Mouse (Mus musculus) myocyte (in vitro differentiated cells): ENCODE measurements around the gene Gk5. TPM values are rescaled to one million over a fixed set of nuclear protein-coding genes. Genes with fewer than 3 reads are reported as not detected.

ENCODE experiments used
- H3K27me3 ChIP-seq: one replicate; pipeline ENCODE4 v1.6.1; 2011; ENCODE audit not compliant: control insufficient read depth, insufficient read depth, insufficient read length
- H3K36me3 ChIP-seq: one replicate; pipeline ENCODE4 v1.6.1; 2011; ENCODE audit not compliant: control insufficient read depth, insufficient read depth
- H3K4me2 ChIP-seq: one replicate; pipeline ENCODE4 v1.6.1; 2011; ENCODE audit warnings: low read depth, control low read depth
- H3K4me3 ChIP-seq: one replicate; pipeline ENCODE4 v1.5.1; 2011; ENCODE audit warnings: mild to moderate bottlenecking, control low read depth, moderate library complexity
- H3K79me2 ChIP-seq: one replicate; pipeline ENCODE4 v1.6.1; 2011; ENCODE audit not compliant: control insufficient read depth, insufficient read depth
- H3ac ChIP-seq: one replicate; pipeline ENCODE4 v1.6.1; 2011; ENCODE audit not compliant: control insufficient read depth, insufficient read length
- CEBPB ChIP-seq: IDR thresholded peaks from 2 replicates; pipeline ENCODE4 v1.6.1; 2011; ENCODE audit warnings: mild to moderate bottlenecking, moderate library complexity; ENCODE audit not compliant: poor library complexity, insufficient read depth, severe bottlenecking
- E2F4 ChIP-seq: IDR thresholded peaks from one replicate; pipeline ENCODE4 v1.6.1; 2011; ENCODE audit warnings: mild to moderate bottlenecking, control low read depth, moderate library complexity; ENCODE audit not compliant: insufficient read depth
- MAX ChIP-seq: IDR thresholded peaks from one replicate; pipeline ENCODE4 v1.6.1; 2011; ENCODE audit warnings: low read depth, mild to moderate bottlenecking, control low read depth
- MYOD1 ChIP-seq, 3 experiments: IDR thresholded peaks; one replicate each; pipeline ENCODE4 v1.6.1; 2011; ENCODE audit warnings: control low read depth in 2 of 3, low read depth in 2 of 3, mild to moderate bottlenecking in 2 of 3, moderate library complexity in 1 of 3; ENCODE audit not compliant: insufficient read length in 2 of 3, control insufficient read depth in 1 of 3
- MYOG ChIP-seq, 3 experiments: IDR thresholded peaks; one replicate each; pipeline ENCODE4 v1.6.1; 2011; ENCODE audit warnings: control low read depth in 2 of 3, low read depth in 2 of 3, mild to moderate bottlenecking in 2 of 3; ENCODE audit not compliant: insufficient read length in 2 of 3, control insufficient read depth in 1 of 3, insufficient read depth in 1 of 3
- POLR2A ChIP-seq: IDR thresholded peaks from one replicate; pipeline ENCODE4 v1.6.1; 2011; ENCODE audit warnings: low read depth, mild to moderate bottlenecking, control low read depth, moderate library complexity; ENCODE audit not compliant: insufficient read length
- POLR2AphosphoS2 ChIP-seq: IDR thresholded peaks from one replicate; pipeline ENCODE4 v1.6.1; 2011; ENCODE audit warnings: low read depth, control low read depth; ENCODE audit not compliant: insufficient read length
- REST ChIP-seq: IDR thresholded peaks from one replicate; pipeline ENCODE4 v1.6.1; 2011; ENCODE audit warnings: mild to moderate bottlenecking, control low read depth, moderate library complexity; ENCODE audit not compliant: insufficient read depth, insufficient read length
- SRF ChIP-seq: IDR thresholded peaks from one replicate; pipeline ENCODE4 v1.6.1; 2011; ENCODE audit warnings: low read depth; ENCODE audit not compliant: control insufficient read depth, insufficient read length
- TCF12 ChIP-seq: IDR thresholded peaks from one replicate; pipeline ENCODE4 v1.6.1; 2011; ENCODE audit warnings: mild to moderate bottlenecking, control low read depth; ENCODE audit not compliant: poor library complexity, insufficient read depth, severe bottlenecking
- TCF3 ChIP-seq: IDR thresholded peaks from one replicate; pipeline ENCODE4 v1.6.1; 2011; ENCODE audit warnings: low read depth, control low read depth; ENCODE audit not compliant: insufficient read length
- USF1 ChIP-seq: IDR thresholded peaks from one replicate; pipeline ENCODE4 v1.6.1; 2011; ENCODE audit warnings: low read depth, mild to moderate bottlenecking, control low read depth, moderate library complexity
- polyA plus RNA-seq: library from polyadenylated mRNA; unstranded; fragments of >200 nt; fragmentation: generic; extraction: Trizol; gene quantifications from one replicate; pipeline ENCODE4 v1.2.1, GENCODE M21; 2012; ENCODE audit warnings: missing spikeins

Gk5 gene
- polyA plus RNA-seq, 1 experiment = 0.82 TPM

DNA sequence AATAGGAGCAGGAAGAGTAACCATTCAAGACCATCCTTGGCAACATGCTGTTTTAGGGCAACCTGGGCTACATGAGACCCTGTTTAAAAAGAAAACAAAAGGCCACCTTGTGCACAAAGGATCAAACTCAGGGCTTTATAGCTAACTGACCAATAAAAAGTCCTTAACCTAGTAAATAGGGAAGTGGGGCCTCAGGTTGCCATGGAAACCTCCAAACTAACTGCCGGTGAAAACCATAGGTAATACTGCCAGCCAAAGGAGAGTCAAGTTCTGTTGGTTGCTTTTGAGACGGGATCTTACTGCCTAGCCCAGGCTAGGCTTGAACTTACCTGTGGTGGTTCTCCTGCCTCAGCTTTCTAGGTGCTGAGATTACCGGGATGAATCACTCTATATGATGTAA is 51.4 kb downstream of the Gk5 start:
- no peak overlapping the region for H3K4me2 ChIP-seq

DNA sequence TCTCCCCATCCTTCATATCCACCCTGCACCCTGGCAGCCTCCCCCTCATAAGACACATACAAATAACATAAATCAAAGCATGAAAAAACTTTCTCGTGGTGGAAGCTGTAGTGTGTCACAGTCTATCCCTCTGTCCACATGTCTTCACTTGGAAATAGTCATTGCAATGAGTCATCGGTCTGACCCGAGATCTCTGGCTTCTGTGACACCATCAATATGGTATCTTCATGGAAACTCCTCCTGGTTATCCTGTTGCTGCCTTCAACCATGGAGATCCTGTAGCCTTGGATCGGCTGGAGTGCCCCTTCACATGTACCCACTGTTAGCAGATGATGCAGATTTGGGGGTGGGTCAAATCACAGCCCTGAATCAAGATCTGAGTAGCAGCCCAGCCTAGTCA is 65.7 kb downstream of the Gk5 start:
- no peaks in the 10 kb centered on the region for H3K27me3 ChIP-seq
- no peaks in the 10 kb centered on the region for H3K36me3 ChIP-seq
- H3K4me3 ChIP-seq = no peak overlapping the region
- H3ac ChIP-seq = no peak overlapping the region
- TF ChIP-seq SRF = no peak
- no peak for TF ChIP-seq MAX
- no peak for TF ChIP-seq POLR2AphosphoS2
- TF ChIP-seq REST = no peak
- no peak for TF ChIP-seq E2F4
- no peak for TF ChIP-seq CEBPB
- TF ChIP-seq POLR2A = no peak
- no peak for TF ChIP-seq TCF12
- TF ChIP-seq USF1 = no peak
- TF ChIP-seq TCF3 = no peak
- no peak for TF ChIP-seq MYOD1 (IDR thresholded peaks at IDR 0.05; ENCODE audit: control insufficient read depth in 1 of 3, insufficient read length in 2 of 3, low read depth in 2 of 3)
- no peak for TF ChIP-seq MYOG (IDR thresholded peaks at IDR 0.05; ENCODE audit: control insufficient read depth in 1 of 3, insufficient read depth in 1 of 3, insufficient read length in 2 of 3, low read depth in 2 of 3)
- no peak overlapping the region for H3K4me2 ChIP-seq
- H3K79me2 ChIP-seq = no peaks in the 10 kb centered on the region

More for the DNA sequence above, 51.4 kb downstream of the Gk5 start:
- Histone ChIP-seq H3K79me2 (no peaks in the 10 kb centered on the region), H3K4me3 (no peak overlapping the region), H3ac (no peak overlapping the region), H3K27me3 (no peaks in the 10 kb centered on the region), H3K36me3 (no peaks in the 10 kb centered on the region)
- TF ChIP-seq TCF12 (no peak), POLR2A (no peak), SRF (no peak), POLR2AphosphoS2 (no peak), CEBPB (no peak)

- Histone ChIP-seq H3K79me2 (no peaks in the 10 kb centered on the region), H3K36me3 (no peaks in the 10 kb centered on the region), H3K4me2 (no peak overlapping the region), H3K4me3 (no peak overlapping the region), H3K27me3 (no peaks in the 10 kb centered on the region), H3ac (no peak overlapping the region)
- TF ChIP-seq MAX (no peak), POLR2AphosphoS2 (no peak), MYOG (IDR thresholded peaks at IDR 0.05; ENCODE audit: control insufficient read depth in 1 of 3, insufficient read depth in 1 of 3, insufficient read length in 2 of 3, low read depth in 2 of 3) (no peak), POLR2A (no peak), MYOD1 (IDR thresholded peaks at IDR 0.05; ENCODE audit: control insufficient read depth in 1 of 3, insufficient read length in 2 of 3, low read depth in 2 of 3) (no peak), REST (no peak), SRF (no peak), TCF3 (no peak), USF1 (no peak), CEBPB (no peak), E2F4 (no peak), TCF12 (no peak)
These were observed 67.5 kb downstream of the Gk5 start for GRCm38 (mm10) chr9:96186701-96187100.

DNA sequence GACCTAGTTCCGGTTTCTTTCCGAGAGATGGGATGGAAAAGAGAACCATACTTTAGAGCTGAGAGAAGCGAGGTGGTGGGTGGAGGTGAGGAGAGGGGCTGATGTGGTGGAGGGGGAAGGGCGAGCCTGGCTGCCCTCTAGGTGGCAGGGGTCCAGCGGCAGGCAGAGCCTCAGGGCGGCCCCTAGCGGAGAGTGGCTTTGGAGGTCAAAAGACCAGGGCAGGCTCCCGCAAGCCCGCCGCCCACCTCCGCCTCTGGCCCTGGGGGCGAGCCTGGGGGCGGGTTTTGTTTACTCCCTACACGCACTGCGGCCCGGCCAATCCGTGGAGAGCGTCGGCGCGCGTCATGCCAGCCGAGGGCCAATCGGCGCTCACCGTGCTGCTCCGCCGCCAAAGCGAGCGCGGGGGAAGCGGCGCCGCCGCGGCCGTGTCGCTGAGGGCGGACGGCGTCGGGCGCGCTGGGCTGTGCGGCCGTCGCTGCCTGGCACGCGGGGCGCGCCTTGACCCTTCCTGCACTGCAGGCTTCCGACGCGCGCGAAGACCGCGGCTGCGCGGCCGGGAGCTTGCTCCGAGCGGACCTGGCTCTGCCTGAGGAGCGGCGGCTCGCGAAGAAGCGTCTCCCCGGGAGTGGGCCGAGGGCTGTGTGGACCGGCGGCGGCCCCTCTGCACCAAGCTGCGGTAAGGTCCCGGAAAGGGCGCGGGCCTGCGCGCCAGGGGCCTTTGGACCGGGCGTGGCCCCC is 76.9 kb downstream of the Gk5 start, which contains the start of gene Tfdp2:
TSS of gene Tfdp2 (plus strand) at position 391 of the 738 bp plus-strand sequence.
- Histone ChIP-seq H3K4me2 (peak within 1 kb of the TSS; percentile 96), H3ac (peak within 1 kb of the TSS; percentile 51), H3K4me3 (peak within 1 kb of the TSS; percentile 43), H3K79me2 (no peaks in the 10 kb centered on the region), H3K36me3 (no peaks in the 10 kb centered on the region), H3K27me3 (no peaks in the 10 kb centered on the region)
- TF ChIP-seq SRF (no peak), POLR2A (peak; percentile 95), MYOG (IDR thresholded peaks at IDR 0.05; ENCODE audit: control insufficient read depth in 1 of 3, insufficient read depth in 1 of 3, insufficient read length in 2 of 3, low read depth in 2 of 3) (peak in 1 of 3 experiments; percentile 35), CEBPB (no peak), POLR2AphosphoS2 (peak; percentile 86), E2F4 (peak; percentile 63), MYOD1 (IDR thresholded peaks at IDR 0.05; ENCODE audit: control insufficient read depth in 1 of 3, insufficient read length in 2 of 3, low read depth in 2 of 3) (peak in 1 of 3 experiments; percentile 44), REST (no peak)

- peak overlapping the region; percentile 51 for H3ac ChIP-seq
- peak overlapping the region; percentile 96 for H3K4me2 ChIP-seq
- no peaks in the 10 kb centered on the region for H3K27me3 ChIP-seq
- H3K4me3 ChIP-seq = peak overlapping the region; percentile 43
- no peaks in the 10 kb centered on the region for H3K79me2 ChIP-seq
- no peaks in the 10 kb centered on the region for H3K36me3 ChIP-seq
- TF ChIP-seq USF1 = no peak
- TF ChIP-seq REST = no peak
- no peak for TF ChIP-seq MYOG (IDR thresholded peaks at IDR 0.05; ENCODE audit: control insufficient read depth in 1 of 3, insufficient read depth in 1 of 3, insufficient read length in 2 of 3, low read depth in 2 of 3)
- no peak for TF ChIP-seq POLR2A
- TF ChIP-seq TCF3 = no peak
- no peak for TF ChIP-seq POLR2AphosphoS2
- no peak for TF ChIP-seq E2F4
- TF ChIP-seq MYOD1 (IDR thresholded peaks at IDR 0.05; ENCODE audit: control insufficient read depth in 1 of 3, insufficient read length in 2 of 3, low read depth in 2 of 3) = no peak
- no peak for TF ChIP-seq SRF
- no peak for TF ChIP-seq CEBPB
- no peak for TF ChIP-seq MAX
- TF ChIP-seq TCF12 = no peak
These were observed 77.5 kb downstream of the Gk5 start for GRCm38 (mm10) chr9:96196636-96197181.
